Mouse (Mus musculus): ENCODE measurements around the gene Ell.
"Not testable (repeated sequence)": the region's sequence is repeated elsewhere in the genome, so short reads cannot be mapped to it uniquely, and the experiment has no call there.

Gene Ell

DNA sequence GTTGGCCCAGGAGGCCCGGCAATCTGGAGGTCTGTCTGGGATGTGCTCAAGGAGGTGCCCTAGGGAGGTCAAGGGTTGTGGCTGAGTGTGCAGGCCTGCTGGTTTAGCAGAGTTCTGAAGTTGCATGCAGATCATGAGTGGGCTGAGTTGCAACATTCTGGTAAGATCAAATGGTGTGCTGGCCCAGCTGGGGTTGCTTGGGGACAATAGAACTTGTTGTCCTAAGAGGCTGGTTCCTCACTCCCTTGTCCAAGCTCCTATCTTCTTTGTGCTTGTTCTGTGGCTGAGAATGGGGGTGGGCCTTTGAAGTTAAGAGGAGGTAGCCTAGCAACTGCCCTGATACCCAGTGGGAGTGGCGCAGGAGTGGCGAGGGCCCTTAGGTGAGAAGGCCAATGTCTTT lies 23.5 kb downstream of the Ell start:
- DNase-seq (ENCODE audit: extremely low spot score, low spot score): no peak

DNA sequence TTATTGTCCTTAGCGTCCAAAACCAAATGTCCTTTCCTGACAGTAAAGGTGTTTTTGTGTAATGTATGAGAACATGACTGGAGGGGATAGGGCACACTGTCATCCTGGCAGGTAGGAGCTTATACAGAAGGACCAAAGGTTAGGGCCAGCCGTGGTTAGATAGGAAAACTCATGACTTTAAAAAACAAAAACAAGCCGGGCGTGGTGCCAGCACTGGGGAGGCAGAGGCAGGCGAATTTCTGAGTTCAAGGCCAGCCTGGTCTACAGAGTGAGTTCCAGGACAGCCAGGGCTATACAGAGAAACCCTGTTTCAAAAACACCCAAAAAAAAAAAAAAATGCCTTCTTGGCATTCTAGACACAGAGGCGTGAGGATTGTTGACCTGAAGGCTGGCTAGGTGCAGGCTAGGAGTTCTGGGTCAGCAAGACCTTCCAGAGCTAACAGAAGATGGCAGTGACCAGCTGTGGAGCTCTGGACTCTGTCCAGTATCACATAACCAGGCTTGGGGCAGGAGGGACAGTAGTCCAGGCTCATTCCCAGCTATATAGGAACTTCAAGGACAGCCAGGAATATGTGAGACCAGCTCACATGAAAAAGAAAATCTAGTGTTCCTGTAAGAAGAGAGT lies 24.6 kb downstream of the Ell start:
- DNase-seq (ENCODE audit: extremely low spot score, low spot score): no peak

DNA sequence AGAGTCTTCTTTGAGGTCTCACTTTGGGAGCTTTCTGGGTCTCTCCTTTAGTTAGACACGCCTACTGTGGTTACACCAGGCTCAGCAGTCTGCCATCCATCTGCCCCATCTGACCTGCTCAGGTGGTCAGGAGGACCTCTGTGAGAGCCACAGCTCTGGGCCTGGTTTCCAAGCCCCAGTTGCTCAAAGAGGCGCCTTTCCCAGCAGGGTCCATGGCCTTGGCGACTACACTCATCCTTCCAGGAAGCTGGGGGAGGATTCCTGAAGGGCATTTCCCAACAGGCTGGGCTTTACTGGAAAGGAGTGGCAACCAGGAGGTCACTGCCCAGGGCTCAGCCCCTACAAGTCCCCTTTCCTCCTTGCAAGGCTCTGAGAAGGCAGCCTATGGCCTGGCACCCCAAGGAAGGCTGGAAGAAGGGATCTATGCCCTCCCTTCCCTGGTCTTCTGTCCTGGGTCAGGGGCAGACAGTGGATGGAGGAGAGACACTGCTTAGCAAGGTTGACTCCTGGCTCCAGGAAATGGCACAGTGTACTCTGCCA lies 25.5 kb downstream of the Ell start:
- DNase-seq (ENCODE audit: extremely low spot score, low spot score): no peak

DNA sequence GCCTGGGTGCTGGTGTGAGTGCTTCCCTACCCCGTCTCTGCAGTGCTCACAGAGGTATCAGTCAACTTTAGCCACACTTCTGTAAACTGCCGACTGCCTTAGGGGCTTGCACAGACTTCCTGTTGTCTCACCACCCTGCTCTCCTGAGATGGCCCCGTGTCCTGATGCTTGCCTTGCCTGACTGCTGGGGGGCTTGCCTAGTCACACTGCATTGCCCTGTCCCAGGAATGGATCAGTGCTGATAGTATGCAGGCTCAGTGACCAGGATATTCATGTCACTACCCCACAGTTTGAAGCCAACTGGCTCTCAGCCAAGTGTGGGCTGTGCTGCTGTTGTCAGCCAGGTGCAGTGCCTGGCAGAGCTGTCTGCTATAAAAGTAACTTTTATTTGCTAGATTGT lies 26.3 kb downstream of the Ell start:
- DNase-seq (ENCODE audit: extremely low spot score, low spot score): no peak

DNA sequence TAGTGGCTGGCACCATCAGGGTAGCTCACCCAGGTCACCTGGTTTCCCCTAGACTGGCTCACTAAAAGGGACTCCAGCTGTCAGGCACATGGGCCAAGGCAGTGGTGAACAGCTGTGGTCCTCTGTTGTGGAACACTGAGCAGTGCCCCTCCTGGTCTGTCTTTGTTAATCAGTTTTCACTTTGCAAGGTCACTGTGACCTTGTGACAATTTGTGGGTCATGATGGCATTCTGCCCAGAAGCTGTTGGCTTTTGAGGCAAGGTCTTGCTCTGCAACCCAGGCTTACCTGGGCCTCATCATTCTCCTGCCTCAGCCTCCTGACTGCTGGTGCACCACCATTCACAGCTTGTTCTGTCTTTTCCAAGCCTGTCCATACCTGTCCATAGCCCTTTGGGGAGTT lies 31.1 kb downstream of the Ell start:
- no peak for DNase-seq (ENCODE audit: extremely low spot score, low spot score)

DNA sequence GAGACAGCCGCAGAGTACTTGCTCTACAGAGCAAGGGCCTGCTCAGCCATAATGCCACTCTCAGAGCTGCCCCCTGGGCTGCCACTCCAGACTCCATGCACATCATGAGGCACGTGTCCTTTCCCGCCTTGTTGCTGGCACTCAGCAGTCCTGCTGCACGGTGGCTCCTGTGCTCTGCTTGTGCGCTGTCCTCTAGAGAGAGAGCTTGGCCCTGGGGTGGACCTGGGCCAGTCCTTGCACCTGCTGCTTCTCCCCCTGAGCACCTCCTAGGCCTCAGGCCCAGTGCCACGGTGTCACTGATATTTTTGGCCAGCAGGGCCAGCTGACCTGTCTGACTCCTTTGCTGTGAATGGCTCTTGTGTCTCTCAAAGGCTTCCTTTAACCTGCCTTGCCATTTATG lies 31.7 kb downstream of the Ell start:
- no peak for DNase-seq (ENCODE audit: extremely low spot score, low spot score)

DNA sequence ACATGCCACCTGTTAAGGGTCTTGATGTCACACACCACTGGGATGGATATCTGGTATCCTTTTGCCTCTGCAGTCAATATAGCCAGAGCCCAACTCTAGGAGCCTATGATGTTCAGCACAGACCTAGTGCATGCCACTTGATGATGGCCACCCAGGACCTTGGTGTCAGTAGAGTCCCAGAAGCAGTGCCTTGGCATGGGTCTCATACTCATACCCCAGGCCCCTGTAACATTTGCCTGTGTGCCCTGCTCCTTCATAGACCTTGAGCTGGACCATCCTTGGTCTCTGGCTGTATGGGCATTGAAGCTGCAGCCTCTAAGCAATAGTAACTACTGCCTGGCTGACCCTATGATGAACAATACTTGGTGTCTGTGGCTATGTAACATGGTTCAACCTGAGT lies 35.0 kb downstream of the Ell start:
- no peak for DNase-seq (ENCODE audit: extremely low spot score, low spot score)

DNA sequence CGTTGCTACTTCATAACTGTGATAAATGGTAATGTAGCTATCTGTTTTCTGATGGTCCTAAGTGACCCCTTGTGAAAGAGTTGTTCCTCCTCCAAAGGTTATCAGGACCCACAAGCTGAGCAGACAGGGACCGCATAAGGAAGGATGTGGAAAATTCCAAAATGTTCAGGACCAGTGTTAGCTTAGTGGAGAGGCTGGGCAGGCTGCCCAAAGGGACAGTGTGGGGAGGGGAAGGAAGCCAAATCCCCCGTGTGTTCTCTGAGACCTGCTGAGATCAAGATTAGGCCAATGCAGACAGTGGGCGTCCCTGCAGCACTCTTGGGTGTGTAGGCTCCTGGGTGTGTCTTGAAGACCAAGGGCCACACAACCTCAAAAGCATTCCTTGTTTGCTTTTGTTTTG lies 35.7 kb downstream of the Ell start:
- no peak for DNase-seq (ENCODE audit: extremely low spot score, low spot score)

DNA sequence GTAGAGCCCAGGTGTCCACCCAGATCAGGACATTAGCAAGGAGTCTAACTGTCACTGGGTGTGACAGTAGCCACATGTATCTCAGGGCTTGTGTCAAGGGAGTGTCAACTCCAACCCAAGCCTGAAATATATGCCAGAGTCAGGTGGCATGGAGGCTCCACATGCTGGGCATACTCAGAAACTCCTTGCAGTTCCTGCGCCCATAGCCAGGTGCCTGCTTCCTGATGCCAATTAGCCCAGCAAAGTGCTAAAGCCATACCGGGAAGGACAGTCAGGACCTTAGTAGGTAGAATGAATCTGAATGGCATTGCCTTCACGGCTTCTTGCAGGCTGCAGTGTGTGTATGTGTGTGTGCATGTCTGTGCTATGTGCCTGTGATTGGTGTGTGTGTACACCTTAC lies 38.0 kb downstream of the Ell start:
- DNase-seq (ENCODE audit: extremely low spot score, low spot score): no peak

DNA sequence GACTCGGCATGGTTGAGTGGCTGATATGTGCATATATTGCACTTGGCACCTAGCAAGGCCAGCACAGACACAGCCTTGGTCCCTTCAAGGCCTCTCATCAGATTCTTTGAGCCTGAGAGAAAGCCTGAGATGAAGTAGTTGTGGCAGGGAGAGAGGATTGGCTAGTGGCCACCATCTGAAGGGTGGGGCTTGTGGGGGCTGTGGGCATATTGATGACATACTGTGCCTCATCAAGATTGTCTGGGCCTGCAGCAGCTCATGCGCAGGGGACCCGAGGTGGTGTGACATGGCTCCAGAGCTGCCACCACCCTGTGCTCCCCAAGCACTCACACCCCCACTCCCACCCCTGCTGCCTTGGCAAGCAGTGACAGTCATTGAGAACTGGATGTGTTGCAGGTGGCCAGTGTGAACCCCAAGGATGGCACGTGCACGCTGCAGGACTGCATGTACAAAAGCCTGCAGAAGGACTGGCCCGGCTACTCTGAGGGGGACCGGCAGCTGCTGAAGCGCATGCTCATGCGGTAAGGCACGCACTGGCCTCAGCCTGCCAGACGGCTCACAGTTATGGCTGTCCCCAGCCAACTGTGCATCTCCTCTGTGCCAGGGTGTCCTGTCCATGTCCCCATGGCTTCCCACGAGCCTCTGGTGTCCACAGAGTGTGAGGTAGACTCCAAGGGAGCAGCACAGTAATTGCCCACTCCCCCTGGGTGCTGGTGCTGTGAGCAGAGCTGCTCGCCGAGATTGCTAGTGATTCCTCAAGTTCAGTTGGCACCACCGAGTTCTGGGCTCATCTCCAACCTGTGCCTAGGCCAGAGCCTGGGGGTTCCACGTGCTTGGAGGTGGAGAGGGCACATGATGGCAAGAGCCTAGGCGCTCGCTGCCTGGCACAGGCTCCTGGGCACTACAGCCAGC lies 44.5 kb downstream of the Ell start:
- DNase-seq (ENCODE audit: extremely low spot score, low spot score): no peak

DNA sequence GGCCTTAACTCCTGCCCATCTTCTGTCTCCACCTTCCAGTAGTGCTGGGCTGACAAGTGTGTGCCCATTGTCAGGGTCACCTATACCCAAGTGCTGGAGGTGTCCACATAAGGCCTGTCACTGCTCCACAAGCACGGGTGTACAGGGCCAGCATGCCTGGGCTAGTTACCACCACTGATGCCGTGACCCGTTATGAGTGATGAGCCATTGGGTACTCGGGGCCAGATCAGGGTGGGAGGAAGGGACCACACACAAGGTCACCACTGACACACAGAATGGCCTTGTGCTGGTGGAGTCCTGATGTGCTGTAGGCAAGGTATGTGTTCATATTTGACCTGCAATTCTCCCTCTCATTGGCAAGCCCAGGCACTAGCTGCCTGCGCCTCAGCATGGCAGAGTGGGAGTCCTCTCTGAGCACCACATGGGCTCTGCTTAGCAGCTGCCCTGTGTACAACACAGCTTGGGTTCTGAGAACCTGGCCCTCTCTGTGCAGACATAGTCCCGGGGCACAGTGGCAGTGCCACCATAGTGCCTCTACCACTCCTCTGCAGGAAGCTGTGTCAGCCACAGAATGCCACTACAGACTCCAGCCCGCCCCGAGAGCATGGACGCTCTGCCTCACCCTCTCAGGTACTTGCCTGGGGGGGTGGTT lies 45.5 kb downstream of the Ell start:
- DNase-seq (ENCODE audit: extremely low spot score, low spot score): no peak

DNA sequence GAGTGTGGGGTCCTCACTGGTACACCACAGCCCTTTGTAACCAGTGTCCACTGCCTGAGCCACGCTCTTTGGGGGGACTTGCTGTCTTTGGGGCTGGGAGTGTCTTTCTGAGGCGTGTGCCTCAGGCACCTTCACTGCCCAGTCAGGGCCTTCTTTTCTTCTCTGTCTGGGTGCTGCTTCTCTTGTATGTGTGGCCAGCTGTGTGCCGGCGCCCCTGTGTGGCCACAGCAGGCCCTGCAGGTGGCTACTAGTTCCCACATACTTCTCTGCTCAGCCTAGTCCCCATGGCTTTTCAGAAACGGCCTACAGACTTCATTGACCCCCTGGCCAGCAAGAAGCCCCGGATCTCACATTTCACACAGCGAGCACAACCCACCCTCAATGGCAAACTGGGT lies 46.0 kb downstream of the Ell start:
- peak; percentile 40 for DNase-seq (ENCODE audit: extremely low spot score, low spot score)

DNA sequence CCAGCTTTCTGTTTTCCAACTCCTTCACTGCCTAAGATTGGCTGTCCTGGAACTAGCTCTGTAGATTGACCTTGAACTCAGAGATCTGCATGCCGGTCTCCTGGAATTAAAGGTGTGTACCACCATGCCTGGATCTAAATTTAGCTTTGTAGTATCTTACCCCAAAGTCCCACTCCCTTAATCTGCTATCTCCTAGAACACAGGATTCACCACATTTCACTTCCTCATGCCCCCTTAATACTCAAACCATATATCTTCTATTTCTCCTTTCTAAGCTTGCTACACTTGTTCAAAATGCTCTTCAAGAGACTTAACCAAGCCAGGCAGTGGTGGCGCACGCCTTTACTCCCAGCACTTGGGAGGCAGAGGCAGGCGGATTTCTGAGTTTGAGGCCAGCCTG lies 48.7 kb downstream of the Ell start:
- DNase-seq (ENCODE audit: extremely low spot score, low spot score): not testable (repeated sequence)

DNA sequence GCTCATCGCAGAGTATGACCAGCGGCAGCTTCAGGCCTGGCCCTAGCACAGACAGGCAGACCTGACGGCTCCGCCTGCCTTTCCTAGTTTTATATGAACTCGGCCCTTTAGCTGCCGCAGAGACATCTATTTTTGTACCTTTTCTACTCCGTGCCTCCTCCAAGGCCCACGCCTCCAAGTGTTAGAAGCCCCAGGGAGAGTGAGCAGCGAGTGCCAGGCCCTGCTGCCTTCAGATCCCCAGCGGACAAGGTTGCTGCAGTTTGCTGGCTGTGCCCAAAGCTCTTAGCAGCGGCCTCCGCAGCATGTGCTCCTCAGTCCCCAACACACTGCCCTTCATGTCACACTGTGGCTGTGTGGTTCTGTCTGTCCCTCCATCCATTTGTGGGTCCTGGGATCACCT lies 52.3 kb downstream of the Ell start:
- no peak for DNase-seq (ENCODE audit: extremely low spot score, low spot score)

DNA sequence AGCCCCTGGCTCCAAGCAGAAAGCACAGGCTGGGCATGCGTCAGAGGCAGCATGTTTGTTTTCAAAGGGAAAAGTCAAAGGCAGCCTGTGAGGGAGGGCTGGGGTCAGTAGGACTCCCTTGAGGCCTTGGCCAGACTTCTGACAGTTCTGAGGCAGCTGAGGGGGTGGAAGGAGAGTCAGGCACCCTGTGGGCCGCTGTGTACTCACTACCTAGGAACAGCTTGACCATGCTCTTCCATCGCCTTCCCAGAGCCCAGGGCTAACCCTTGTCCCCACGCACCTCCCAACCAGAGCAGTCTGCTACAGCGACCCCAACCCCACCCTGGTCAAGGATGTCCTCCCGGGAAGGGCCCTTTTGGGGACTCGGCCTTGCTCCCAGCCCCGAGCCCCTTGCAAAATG lies 53.9 kb downstream of the Ell start:
- DNase-seq (ENCODE audit: extremely low spot score, low spot score): peak; percentile 25

DNA sequence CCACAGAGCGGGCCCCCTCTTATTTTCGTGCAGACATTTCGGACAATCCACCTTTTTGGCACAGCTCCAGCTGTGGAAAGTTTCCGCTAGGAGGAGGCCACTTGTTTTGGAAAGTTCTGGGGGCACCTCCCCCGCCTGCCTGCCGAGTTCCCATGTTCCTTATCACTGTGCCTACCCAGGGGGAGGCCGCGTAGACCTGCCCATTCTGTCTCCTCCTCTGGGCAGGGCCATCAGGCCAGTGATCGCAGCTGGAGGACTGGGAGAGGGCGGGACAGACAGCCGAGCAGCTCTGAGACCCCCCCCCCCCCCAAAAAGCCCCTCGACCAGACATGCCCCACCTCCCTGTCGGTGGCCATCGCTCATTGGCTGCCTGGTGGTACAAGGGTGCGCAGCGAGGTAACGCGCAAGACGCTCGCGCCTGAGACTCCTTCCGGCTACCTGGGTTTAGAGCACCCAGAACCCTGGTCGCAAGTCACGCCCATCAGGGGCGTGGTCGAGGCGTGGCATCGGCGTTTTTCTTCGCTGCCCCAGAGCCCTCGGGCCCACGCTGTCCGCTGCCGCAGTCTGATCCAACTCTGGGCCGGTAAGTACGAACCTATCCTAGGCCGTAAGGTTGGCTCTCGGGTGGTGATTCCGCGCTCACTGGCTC lies 54.8 kb downstream of the Ell start, which contains the start of gene Isyna1:
Isyna1 (plus strand) TSS at position 413 of the 649 bp plus-strand sequence.
- peak; percentile 94 for DNase-seq (ENCODE audit: extremely low spot score, low spot score)

DNA sequence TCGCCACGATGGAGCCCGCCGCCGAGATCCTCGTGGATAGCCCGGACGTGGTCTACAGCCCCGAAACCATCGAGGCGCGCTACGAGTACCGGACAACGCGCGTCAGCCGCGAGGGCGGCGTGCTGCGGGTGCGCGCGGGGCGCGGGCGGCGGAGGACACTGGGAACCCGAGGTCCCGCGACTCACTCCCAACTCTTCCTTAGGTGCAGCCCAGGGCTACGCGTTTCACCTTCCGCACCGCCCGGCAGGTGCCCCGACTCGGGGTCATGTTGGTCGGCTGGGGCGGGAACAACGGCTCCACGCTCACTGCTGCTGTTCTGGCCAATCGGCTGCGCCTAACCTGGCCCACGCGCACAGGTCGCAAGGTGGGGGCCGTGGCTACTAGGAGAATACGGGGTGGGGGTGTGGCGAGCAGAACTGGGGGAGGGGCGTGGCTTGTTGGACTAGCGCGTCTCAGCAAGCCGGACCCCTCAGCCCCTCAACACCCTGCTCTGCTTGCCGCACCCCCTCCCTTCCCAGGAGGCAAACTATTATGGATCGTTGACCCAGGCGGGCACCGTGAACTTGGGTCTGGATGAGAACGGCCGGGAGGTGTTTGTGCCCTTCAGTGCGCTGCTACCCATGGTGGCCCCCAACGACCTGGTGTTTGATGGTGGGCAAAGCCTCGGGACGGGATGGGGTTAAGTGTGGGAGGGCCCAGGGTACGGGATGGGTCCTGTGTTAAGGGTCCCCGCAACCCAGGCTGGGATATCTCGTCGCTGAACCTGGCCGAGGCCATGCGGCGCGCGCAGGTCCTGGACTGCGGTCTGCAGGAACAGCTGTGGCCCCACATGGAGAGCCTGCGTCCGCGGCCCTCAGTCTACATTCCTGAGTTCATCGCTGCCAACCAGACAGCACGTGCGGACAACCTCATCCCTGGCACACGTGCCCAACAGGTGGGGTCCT lies 55.6 kb downstream of the Ell start:
- peak; percentile 60 for DNase-seq (ENCODE audit: extremely low spot score, low spot score)

DNA sequence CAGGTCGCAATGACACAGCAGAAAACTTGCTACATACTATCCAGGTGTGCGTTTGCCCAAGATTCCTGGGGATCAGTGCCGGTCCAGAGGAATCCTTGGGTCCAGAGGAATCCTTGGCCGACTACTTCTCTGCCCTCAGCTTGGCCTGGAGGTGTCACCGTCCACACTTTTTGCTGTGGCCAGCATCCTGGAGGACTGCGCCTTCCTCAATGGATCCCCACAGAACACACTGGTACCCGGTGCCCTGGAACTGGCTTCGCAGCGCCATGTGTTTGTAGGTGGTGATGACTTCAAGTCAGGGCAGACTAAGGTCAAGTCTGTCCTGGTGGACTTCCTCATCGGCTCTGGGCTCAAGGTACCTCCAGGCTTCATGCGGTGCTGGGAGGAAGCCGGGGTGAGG lies 56.6 kb downstream of the Ell start:
- no peak for DNase-seq (ENCODE audit: extremely low spot score, low spot score)

DNA sequence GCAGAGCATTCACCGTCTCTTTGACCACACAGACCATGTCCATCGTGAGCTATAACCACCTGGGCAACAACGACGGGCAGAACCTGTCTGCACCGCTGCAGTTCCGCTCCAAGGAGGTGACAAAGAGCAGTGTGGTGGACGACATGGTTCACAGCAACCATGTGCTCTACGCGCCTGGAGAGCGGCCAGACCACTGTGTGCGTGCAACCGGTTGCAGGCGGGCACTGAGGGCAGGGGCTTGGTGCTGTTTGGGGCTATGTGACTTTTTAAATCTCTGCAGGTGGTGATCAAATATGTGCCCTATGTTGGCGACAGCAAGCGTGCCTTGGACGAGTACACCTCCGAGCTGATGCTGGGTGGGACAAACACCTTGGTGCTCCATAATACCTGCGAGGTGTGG lies 57.0 kb downstream of the Ell start:
- no peak for DNase-seq (ENCODE audit: extremely low spot score, low spot score)

DNA sequence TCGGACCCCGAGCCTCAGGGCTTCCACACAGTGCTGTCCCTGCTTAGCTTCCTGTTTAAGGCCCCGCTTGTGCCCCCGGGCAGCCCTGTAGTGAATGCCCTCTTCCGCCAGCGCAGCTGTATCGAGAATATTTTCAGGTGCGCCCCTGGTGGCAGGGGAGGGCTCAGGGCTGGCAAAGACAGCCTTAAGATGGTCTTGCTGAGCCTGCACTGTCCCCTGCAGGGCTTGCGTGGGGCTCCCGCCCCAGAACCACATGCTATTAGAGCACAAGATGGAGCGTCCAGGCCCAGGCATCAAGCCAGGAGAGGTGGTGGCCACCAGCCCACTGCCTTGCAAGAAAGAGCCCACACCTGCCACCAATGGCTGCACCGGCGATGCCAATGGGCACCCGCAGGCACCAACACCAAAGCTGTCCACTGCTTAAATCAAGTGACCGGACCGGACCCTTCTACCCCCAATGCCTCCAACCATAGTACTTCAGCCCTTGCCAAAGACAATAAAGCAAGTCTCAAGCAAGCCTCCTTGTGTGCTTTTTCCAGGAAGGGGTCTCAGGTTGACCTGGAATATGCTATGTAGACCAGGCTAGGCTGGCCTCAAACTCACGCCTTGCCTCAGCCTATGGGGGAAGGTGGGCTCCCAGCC lies 57.6 kb downstream of the Ell start:
- no peak for DNase-seq (ENCODE audit: extremely low spot score, low spot score)

Measured in neural tube, embryonic 10.5 days (tissue).